Mouse (Mus musculus) lung, embryonic 14.5 days (tissue): ENCODE measurements around the gene Vamp8. TPM values are rescaled to one million over a fixed set of nuclear protein-coding genes. Genes with fewer than 3 reads are reported as not detected.

Experiments
- ATAC-seq: fragments of 200-750 bp; cut with Nextera tagmentation; 2 replicates; pipeline ENCODE4 v1.8.0; 2017; ENCODE audit warnings: mild to moderate bottlenecking, moderate TSS enrichment, moderate library complexity; ENCODE audit not compliant: insufficient read depth
- DNase-seq: peaks from one replicate; pipeline ENCODE4 v3.0.0-alpha.2; 2015
- H3K27ac ChIP-seq: fragments of 300-500 bp; sonication (generic); 2 replicates; pipeline ENCODE4 v1.5.1; 2014; ENCODE audit warnings: low read depth, mild to moderate bottlenecking, moderate library complexity
- H3K27me3 ChIP-seq: fragments of 300-500 bp; sonication (generic); 2 replicates; pipeline ENCODE4 v1.6.1; 2014; ENCODE audit warnings: low read length, control low read depth; ENCODE audit not compliant: insufficient read depth
- H3K36me3 ChIP-seq: fragments of 300-500 bp; sonication (generic); 2 replicates; pipeline ENCODE4 v1.6.1; 2014; ENCODE audit warnings: control low read depth; ENCODE audit not compliant: insufficient read depth
- H3K4me1 ChIP-seq: fragments of 300-500 bp; sonication (generic); 2 replicates; pipeline ENCODE4 v1.6.1; 2014; ENCODE audit warnings: antibody characterized with exemption, control low read depth; ENCODE audit not compliant: insufficient read depth
- H3K4me2 ChIP-seq: fragments of 300-500 bp; sonication (generic); 2 replicates; pipeline ENCODE4 v1.6.1; 2014; ENCODE audit warnings: mild to moderate bottlenecking
- H3K4me3 ChIP-seq: fragments of 300-500 bp; sonication (generic); 2 replicates; pipeline ENCODE4 v1.5.1; 2014; ENCODE audit warnings: low read depth, low read length
- H3K9ac ChIP-seq: fragments of 300-500 bp; sonication (generic); 2 replicates; pipeline ENCODE4 v1.6.1; 2014
- H3K9me3 ChIP-seq: fragments of 300-500 bp; sonication (generic); 2 replicates; pipeline ENCODE4 v1.6.1; 2016; ENCODE audit warnings: low read depth, low read length, control low read depth
- CTCF ChIP-seq: IDR thresholded peaks from 2 replicates; pipeline ENCODE4 v1.5.1; 2016; ENCODE audit warnings: antibody characterized with exemption, low read depth
- WGBS: fragments of 180-500 bp; shearing (Covaris S2); extraction: QIAGEN DNeasy Blood & Tissue Kit; methylation state at CpG from one replicate; pipeline ENCODE4 v1.1.7; 2014; 5-methylcytosine and 5-hydroxymethylcytosine counted together
- polyA plus RNA-seq: library from polyadenylated mRNA; unstranded; fragments of >200 nt; fragmentation: Nextera tagmentation; extraction: Ambion mirVana; gene quantifications from 2 replicates; pipeline ENCODE4 v1.2.1, GENCODE M21; 2014

Vamp8 gene
- polyA plus RNA-seq, 1 experiment from 2014 or later, result 132 TPM

DNA sequence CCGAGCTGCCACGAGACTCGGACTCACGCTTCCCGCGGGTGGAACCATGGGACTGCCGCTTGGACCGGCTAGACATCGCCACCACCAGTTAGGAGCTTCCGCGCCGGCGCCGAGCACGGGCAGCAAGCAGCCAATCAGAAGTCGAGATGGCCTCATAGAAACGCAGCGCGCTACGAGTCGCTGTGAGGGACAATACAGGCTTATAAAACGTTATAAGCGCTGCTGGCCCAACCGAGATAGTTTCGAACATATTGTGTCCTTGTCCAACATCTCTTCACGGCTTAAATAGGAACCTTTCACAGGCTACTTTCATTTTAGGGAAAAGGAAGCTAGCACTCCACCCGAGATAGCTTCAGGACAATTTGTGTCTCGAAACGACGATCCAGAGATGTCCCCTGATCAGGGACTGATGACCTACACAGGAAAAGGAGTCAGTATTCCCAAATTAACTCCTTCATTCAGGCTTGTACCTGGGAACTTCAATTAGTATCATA is 45.4 kb downstream of the Vamp8 start, which contains the start of gene Usp39:
Usp39 (minus strand) TSS at position 111 of the 494 bp plus-strand sequence.
- DNase-seq, result peak; percentile 98
- ATAC-seq, result peak; percentile 83
- Histone ChIP-seq H3K4me3 (peak within 1 kb of the TSS; percentile 93), H3K9ac (peak within 1 kb of the TSS; percentile 87), H3K27ac (peak within 1 kb of the TSS; percentile 80), H3K36me3 (peaks cover 28% of the 10 kb centered on the region), H3K4me2 (peak within 1 kb of the TSS; percentile 91), H3K4me1 (0 out of 2 replicates have a peak, but pooled peaks cover 6% of the 10 kb centered on the region), H3K9me3 (no peaks in the 10 kb centered on the region), H3K27me3 (no peaks in the 10 kb centered on the region)
- under 1% methylated on average over 30 of the region's 30 CpGs for WGBS
- TF ChIP-seq CTCF, result no peak

DNA sequence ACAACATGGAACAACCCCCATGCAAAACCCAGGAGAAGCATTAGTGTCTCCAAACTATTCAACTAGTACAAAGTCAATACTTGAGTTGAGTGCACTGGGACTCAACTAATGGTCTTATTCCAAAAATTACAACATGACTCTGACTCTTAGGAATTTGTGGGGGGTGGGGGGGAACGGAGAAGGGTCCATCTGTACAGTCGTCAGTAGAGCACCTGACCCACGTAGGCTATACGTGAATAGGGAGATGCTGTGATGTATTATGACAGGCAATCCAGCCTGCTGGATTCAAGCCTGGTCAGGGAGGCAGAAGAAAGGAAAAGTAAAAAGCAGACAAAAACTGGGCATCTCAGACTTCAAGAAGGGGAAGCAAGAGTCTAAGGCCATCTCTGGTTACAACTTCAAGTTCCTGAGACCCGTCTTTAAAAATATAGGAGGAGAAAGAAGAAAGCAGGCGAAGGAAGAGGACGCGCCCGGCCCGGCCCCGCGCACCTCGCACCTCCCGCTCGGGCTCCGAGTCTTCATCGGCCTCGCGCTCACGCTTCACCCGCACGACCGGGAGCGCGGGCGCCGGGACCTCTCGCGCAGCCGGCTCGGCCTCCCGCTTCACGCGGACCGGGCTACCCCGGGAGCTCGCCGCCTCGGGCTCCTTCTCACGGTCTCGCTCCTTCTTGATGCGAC is 46.0 kb downstream of the Vamp8 start:
- 0 out of 2 replicates have a peak, but pooled peaks cover 6% of the 10 kb centered on the region for H3K4me1 ChIP-seq
- no peak for TF ChIP-seq CTCF
- H3K4me2 ChIP-seq, result peak overlapping the region; percentile 91
- ATAC-seq, result peak; percentile 17; the same call in 1 of the 2 replicates
- H3K4me3 ChIP-seq, result peak overlapping the region; percentile 93
- peaks cover 28% of the 10 kb centered on the region for H3K36me3 ChIP-seq
- H3K9ac ChIP-seq, result peak overlapping the region; percentile 87
- DNase-seq, result no peak
- peak overlapping the region; percentile 80 for H3K27ac ChIP-seq
- no peaks in the 10 kb centered on the region for H3K27me3 ChIP-seq
- under 1% methylated on average over 42 of the region's 42 CpGs for WGBS
- H3K9me3 ChIP-seq, result no peaks in the 10 kb centered on the region

DNA sequence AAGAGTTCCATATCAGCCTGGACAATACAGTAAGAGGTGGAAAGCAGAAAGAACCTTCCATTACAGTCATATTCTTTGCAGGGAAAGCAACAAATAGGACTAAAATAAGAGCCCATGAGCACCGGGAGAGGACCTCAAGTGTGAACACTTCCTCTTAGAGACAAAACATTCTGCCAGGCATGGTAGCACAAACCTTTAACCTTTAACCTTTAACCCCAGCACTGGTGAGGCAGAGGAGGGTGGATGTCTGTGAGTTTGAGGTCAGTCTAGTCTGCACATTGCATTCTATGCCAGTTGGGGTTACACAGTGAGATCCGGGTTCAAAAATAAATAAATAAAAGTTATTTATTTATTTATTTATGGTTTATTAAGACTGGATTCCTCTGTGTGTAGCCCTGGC is 50.0 kb downstream of the Vamp8 start:
- no peaks in the 10 kb centered on the region for H3K9me3 ChIP-seq
- H3K4me3 ChIP-seq, result no peak overlapping the region
- ATAC-seq, result no peak
- H3K27me3 ChIP-seq, result no peaks in the 10 kb centered on the region
- TF ChIP-seq CTCF, result no peak
- no peak for DNase-seq
- H3K9ac ChIP-seq, result no peak overlapping the region
- WGBS, result 59% methylated on average over 2 of the region's 2 CpGs
- peaks cover 51% of the 10 kb centered on the region for H3K36me3 ChIP-seq
- H3K4me2 ChIP-seq, result no peak overlapping the region
- H3K4me1 ChIP-seq, result 0 out of 2 replicates have a peak, but pooled peaks cover 4% of the 10 kb centered on the region
- no peak overlapping the region for H3K27ac ChIP-seq

Other genes with a start within 250 kb of the Vamp8 start
- gene Atoh8, start 155.1 kb downstream of the Vamp8 start, polyA plus RNA-seq, result 18.7 and 19.3 TPM in 2 replicates
- 30.4 and 33.5 TPM in 2 replicates for gene Sftpb, start 86.1 kb downstream of the Vamp8 start, polyA plus RNA-seq
- 69.0 and 73.7 TPM in 2 replicates for gene Usp39, start 45.5 kb downstream of the Vamp8 start, polyA plus RNA-seq
- gene 0610030E20Rik, start 43.4 kb downstream of the Vamp8 start, polyA plus RNA-seq, result 25.5 and 29.7 TPM in 2 replicates
- 10.3 and 10.4 TPM in 2 replicates for gene Tmem150a, start 35.3 kb downstream of the Vamp8 start, polyA plus RNA-seq
- gene Rnf181, start 23.7 kb downstream of the Vamp8 start, polyA plus RNA-seq, result 105 and 116 TPM in 2 replicates
- 31.0 and 31.2 TPM in 2 replicates for gene Vamp5, start 10.2 kb downstream of the Vamp8 start, polyA plus RNA-seq
- 22.3 and 23.4 TPM in 2 replicates for gene Ggcx, start 23.6 kb upstream of the Vamp8 start, polyA plus RNA-seq
- gene Mat2a, start 48.9 kb upstream of the Vamp8 start, polyA plus RNA-seq, result 400 and 402 TPM in 2 replicates
- not detected in 2 replicates for gene Sh2d6, start 131.0 kb upstream of the Vamp8 start, polyA plus RNA-seq
- gene Capg, start 153.7 kb upstream of the Vamp8 start, polyA plus RNA-seq, result 40.5 and 45.9 TPM in 2 replicates
- gene Elmod3, start 207.7 kb upstream of the Vamp8 start, polyA plus RNA-seq, result 15.9 and 16.2 TPM in 2 replicates
- 17.2 and 18.4 TPM in 2 replicates for gene Retsat, start 207.8 kb upstream of the Vamp8 start, polyA plus RNA-seq
- 40.4 and 43.2 TPM in 2 replicates for gene Tgoln1, start 226.3 kb upstream of the Vamp8 start, polyA plus RNA-seq